Mouse (Mus musculus): ENCODE measurements around the gene Hist2h2aa1. TPM values are rescaled to one million over a fixed set of nuclear protein-coding genes. Genes with fewer than 3 reads are reported as not detected.
"Not testable (repeated sequence)": the region's sequence is repeated elsewhere in the genome, so short reads cannot be mapped to it uniquely, and the experiment has no call there.

The Hist2h2aa1 gene
- total and polyA plus RNA-seq, 3 experiments: 0.79 to 5,191 (median 124) TPM

DNA sequence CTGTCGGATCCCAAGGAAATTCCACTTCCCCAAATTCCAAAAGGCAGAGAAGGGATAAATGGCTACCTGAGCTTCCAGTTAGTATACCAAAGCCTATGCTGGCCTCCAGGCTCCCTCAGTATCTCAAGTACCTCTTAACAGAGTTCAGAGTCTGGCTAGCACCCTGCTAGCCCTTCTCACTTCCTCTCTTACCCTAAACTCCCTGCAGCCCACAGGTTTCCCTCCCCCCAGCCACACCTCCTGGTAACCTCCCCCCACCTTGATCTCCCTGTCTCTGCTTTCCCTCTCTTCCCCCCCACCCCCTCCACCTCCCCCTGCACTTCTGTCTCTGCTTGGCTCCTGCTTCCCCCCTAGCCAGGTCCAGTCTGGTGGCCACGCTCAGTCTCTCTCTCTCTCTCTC lies 45.6 kb upstream of the Hist2h2aa1 start:
- Histone ChIP-seq H3K36me3 (replicated peaks) (peaks cover 12% of the 10 kb centered on the region), H3K4me3 (ENCODE audit: low read depth, low read length) (no peak overlapping the region), H3K4me1 (ENCODE audit: insufficient read depth, low read depth, low read length) (peaks cover 37% of the 10 kb centered on the region), H3K9me3 (replicated peaks) (peaks cover 5% of the 10 kb centered on the region), H3K27me3 (ENCODE audit: insufficient read depth, low read length) (no peaks in the 10 kb centered on the region)
- DNase-seq (ENCODE audit: low spot score) (no peak), ATAC-seq (ENCODE audit: extremely low read depth, insufficient number of reproducible peaks, low FRiP score, poor library complexity, severe bottlenecking) (no peak)
- TF ChIP-seq CTCF (IDR thresholded peaks at IDR 0.05; ENCODE audit: low read depth, low read length) (no peak), GATA1 (IDR thresholded peaks at IDR 0.05; ENCODE audit: borderline replicate concordance, low read length) (no peak)

DNA sequence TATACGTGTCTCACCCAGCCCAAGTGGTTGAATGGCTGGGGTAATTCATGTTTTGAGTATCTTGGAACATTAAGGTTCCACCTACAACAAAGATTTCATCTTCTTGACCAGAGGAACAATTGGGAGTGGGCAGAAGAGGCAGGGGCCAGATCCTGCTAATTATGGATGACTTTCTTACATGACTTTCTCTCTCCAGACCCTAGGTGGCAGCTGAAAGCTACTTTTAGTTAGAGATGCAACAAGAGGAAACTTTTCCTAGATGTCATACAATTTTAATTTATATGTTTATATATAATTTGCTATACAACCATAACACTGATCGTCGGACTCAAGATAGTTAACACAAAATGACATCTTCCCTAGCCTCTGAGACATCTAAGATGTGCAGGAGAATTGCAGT lies 37.5 kb upstream of the Hist2h2aa1 start:
- Histone ChIP-seq H3K36me3 (replicated peaks) (no peaks in the 10 kb centered on the region), H3K4me3 (ENCODE audit: low read depth, low read length) (no peak overlapping the region), H3K9me3 (replicated peaks) (peaks cover 6% of the 10 kb centered on the region), H3K4me1 (ENCODE audit: insufficient read depth, low read depth, low read length) (peaks cover 4% of the 10 kb centered on the region; the same call in 1 of the 2 replicates), H3K27me3 (ENCODE audit: insufficient read depth, low read length) (peaks cover 24% of the 10 kb centered on the region)
- ATAC-seq (ENCODE audit: extremely low read depth, insufficient number of reproducible peaks, low FRiP score, poor library complexity, severe bottlenecking): no peak
- TF ChIP-seq POLR2AphosphoS5 (IDR thresholded peaks at IDR 0.05; ENCODE audit: insufficient replicate concordance, low read depth, low read length) (no peak), TAL1 (conservative IDR thresholded peaks at IDR 0.05; ENCODE audit: low read depth, low read length) (no peak), GATA2 (IDR thresholded peaks at IDR 0.05; ENCODE audit: borderline replicate concordance, low read depth, low read length) (no peak), CTCF (IDR thresholded peaks at IDR 0.05; ENCODE audit: low read depth, low read length) (no peak), GATA1 (IDR thresholded peaks at IDR 0.05; ENCODE audit: borderline replicate concordance, low read length) (no peak)
- DNase-seq (ENCODE audit: low spot score): no peak

DNA sequence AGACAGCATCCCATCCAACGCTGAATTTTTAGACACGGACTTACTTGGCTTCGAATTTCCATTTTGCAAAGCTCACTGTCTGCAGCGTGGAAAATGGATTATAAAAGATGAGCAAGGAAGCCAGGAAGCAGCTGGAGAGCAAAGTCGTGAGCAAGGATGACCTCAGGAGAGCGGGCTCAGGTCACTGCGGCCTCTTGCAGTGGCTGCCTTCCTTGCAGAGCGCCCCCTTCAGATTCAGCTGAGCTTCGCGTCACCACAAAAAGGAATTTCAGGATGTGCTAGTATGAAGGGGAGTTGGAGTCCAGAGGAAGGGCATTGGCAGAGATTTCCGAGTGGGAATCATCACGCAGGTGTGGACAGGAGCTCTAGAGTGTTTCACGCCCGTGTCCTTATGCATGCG lies 36.1 kb upstream of the Hist2h2aa1 start:
- DNase-seq (ENCODE audit: low spot score): no peak
- no peaks in the 10 kb centered on the region for H3K36me3 ChIP-seq (replicated peaks)
- H3K4me3 ChIP-seq (ENCODE audit: low read depth, low read length): no peak overlapping the region
- H3K27me3 ChIP-seq (ENCODE audit: insufficient read depth, low read length): peaks cover 29% of the 10 kb centered on the region
- peaks cover 4% of the 10 kb centered on the region; the same call in 1 of the 2 replicates for H3K4me1 ChIP-seq (ENCODE audit: insufficient read depth, low read depth, low read length)
- TF ChIP-seq GATA2 (IDR thresholded peaks at IDR 0.05; ENCODE audit: borderline replicate concordance, low read depth, low read length): no peak
- TF ChIP-seq POLR2AphosphoS5 (IDR thresholded peaks at IDR 0.05; ENCODE audit: insufficient replicate concordance, low read depth, low read length): no peak
- no peak for TF ChIP-seq TAL1 (conservative IDR thresholded peaks at IDR 0.05; ENCODE audit: low read depth, low read length)
- no peak for TF ChIP-seq GATA1 (IDR thresholded peaks at IDR 0.05; ENCODE audit: borderline replicate concordance, low read length)
- TF ChIP-seq CTCF (IDR thresholded peaks at IDR 0.05; ENCODE audit: low read depth, low read length): no peak
- peaks cover 6% of the 10 kb centered on the region for H3K9me3 ChIP-seq (replicated peaks)
- ATAC-seq (ENCODE audit: extremely low read depth, insufficient number of reproducible peaks, low FRiP score, poor library complexity, severe bottlenecking): no peak

DNA sequence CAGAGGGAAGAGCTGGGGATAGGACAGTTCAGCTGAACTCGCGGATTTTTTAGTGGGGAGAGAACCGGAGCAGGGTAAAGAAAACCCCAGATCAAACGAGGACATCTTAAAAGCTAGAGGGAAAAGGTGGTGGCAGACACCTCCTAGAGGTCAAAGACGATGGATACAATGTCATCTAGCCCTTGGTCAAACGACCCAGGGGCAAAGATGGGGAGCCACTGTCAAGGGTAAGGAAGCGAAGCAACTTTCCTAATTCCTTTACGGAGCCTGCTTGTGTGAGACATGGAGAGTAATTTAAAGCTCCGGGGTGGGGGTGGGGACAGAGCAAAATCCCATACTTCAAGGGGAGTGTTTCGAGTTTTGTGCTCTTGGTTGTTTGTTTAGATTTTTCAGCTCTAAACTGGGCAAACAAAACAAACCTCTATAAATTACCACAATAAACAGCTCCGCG lies 26.1 kb upstream of the Hist2h2aa1 start:
- DNase-seq (ENCODE audit: low spot score): peak; percentile 34
- no peak for ATAC-seq (ENCODE audit: extremely low read depth, insufficient number of reproducible peaks, low FRiP score, poor library complexity, severe bottlenecking)
- Histone ChIP-seq H3K27me3 (ENCODE audit: insufficient read depth, low read length) (peaks cover 6% of the 10 kb centered on the region), H3K4me3 (ENCODE audit: low read depth, low read length) (peak overlapping the region; percentile 76), H3K36me3 (replicated peaks) (peaks cover 3% of the 10 kb centered on the region), H3K4me1 (ENCODE audit: insufficient read depth, low read depth, low read length) (peaks cover 13% of the 10 kb centered on the region), H3K9me3 (replicated peaks) (peaks cover 16% of the 10 kb centered on the region)
- TF ChIP-seq GATA1 (IDR thresholded peaks at IDR 0.05; ENCODE audit: borderline replicate concordance, low read length) (no peak), GATA2 (IDR thresholded peaks at IDR 0.05; ENCODE audit: borderline replicate concordance, low read depth, low read length) (no peak), CTCF (IDR thresholded peaks at IDR 0.05; ENCODE audit: low read depth, low read length) (no peak), POLR2AphosphoS5 (IDR thresholded peaks at IDR 0.05; ENCODE audit: insufficient replicate concordance, low read depth, low read length) (no peak), TAL1 (conservative IDR thresholded peaks at IDR 0.05; ENCODE audit: low read depth, low read length) (no peak)

DNA sequence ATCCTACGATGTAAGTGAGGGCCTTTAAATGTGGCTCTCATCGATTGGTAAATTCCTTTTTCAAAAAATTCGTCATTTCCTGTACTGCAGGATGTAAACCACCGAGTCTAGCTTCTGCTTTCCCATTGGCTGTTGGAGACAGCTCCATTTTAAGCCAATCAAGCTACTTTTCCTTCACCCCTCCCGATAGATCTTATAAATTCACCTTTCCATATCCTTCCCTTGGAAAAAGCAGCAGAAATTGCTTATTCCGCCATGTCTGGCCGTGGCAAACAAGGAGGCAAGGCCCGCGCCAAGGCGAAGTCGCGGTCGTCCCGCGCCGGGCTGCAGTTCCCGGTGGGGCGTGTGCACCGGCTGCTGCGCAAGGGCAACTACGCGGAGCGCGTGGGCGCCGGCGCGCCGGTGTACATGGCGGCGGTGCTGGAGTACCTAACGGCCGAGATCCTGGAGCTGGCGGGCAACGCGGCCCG lies 25.6 kb upstream of the Hist2h2aa1 start, which contains the start of the genes Bola1 and Hist2h2ab:
Bola1 (minus strand) TSS at position 49 of the 470 bp plus-strand sequence.
Hist2h2ab (plus strand) TSS at position 205 of the 470 bp plus-strand sequence.
- ATAC-seq (ENCODE audit: extremely low read depth, insufficient number of reproducible peaks, low FRiP score, poor library complexity, severe bottlenecking): peak; percentile 83
- TF ChIP-seq POLR2AphosphoS5 (IDR thresholded peaks at IDR 0.05; ENCODE audit: insufficient replicate concordance, low read depth, low read length) (peak; percentile 90), GATA1 (IDR thresholded peaks at IDR 0.05; ENCODE audit: borderline replicate concordance, low read length) (no peak), GATA2 (IDR thresholded peaks at IDR 0.05; ENCODE audit: borderline replicate concordance, low read depth, low read length) (no peak)
- peak; percentile 83 for DNase-seq (ENCODE audit: low spot score)
- H3K27me3 ChIP-seq (ENCODE audit: insufficient read depth, low read length): peaks cover 5% of the 10 kb centered on the region; the same call in 1 of the 2 replicates
- H3K9me3 ChIP-seq (replicated peaks): peaks cover 16% of the 10 kb centered on the region
- peaks cover 3% of the 10 kb centered on the region for H3K36me3 ChIP-seq (replicated peaks)
- peaks cover 13% of the 10 kb centered on the region for H3K4me1 ChIP-seq (ENCODE audit: insufficient read depth, low read depth, low read length)
- peak within 1 kb of the TSS; percentile 76 for H3K4me3 ChIP-seq (ENCODE audit: low read depth, low read length)

DNA sequence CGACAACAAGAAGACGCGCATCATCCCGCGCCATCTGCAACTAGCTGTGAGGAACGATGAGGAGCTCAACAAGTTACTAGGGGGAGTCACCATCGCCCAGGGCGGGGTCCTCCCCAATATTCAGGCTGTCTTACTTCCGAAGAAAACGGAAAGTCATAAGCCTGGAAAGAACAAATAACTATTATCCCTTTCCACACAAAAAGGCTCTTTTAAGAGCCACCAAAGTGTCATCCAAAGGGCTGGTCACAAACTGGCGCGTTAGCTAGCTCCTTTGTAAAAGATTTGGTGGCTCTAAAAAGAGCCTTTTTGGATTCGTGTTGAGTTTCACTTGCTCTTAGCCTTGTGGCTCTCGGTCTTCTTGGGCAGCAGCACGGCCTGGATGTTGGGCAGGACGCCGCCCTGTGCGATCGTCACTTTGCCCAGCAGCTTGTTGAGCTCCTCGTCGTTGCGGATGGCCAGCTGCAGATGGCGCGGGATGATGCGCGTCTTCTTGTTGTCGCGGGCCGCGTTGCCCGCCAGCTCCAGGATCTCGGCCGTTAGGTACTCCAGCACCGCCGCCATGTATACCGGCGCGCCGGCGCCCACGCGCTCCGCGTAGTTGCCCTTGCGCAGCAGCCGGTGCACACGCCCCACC lies 25.0 kb upstream of the Hist2h2aa1 start:
- Histone ChIP-seq H3K9me3 (replicated peaks) (peaks cover 16% of the 10 kb centered on the region), H3K4me3 (ENCODE audit: low read depth, low read length) (peak overlapping the region; percentile 76), H3K4me1 (ENCODE audit: insufficient read depth, low read depth, low read length) (peaks cover 17% of the 10 kb centered on the region)
- H3K27me3 ChIP-seq (ENCODE audit: insufficient read depth, low read length); H3K36me3 ChIP-seq (replicated peaks); ATAC-seq (ENCODE audit: extremely low read depth, insufficient number of reproducible peaks, low FRiP score, poor library complexity, severe bottlenecking): not testable (repeated sequence)
- peak; percentile 36 for DNase-seq (ENCODE audit: low spot score)
